Mouse (Mus musculus): ENCODE data around the gene 0610040J01Rik.

GRCm38 (mm10) chr5:63821176-63821575, 9.0 kb downstream of the 0610040J01Rik start:
- no peak for TF ChIP-seq GATA1 (IDR thresholded peaks at IDR 0.05; ENCODE audit: borderline replicate concordance, low read length)
- TF ChIP-seq FLI1 (IDR thresholded peaks at IDR 0.05; ENCODE audit: low read length) = no peak

Data from megakaryocyte, embryonic 14.5 days (primary cell).